Mouse (Mus musculus) gonadal fat pad, adult 2 months (tissue): Measurements from ENCODE around the gene Tet1. TPM values are rescaled to one million over a fixed set of nuclear protein-coding genes. Genes with fewer than 3 reads are reported as not detected.

Source experiments
- polyA plus RNA-seq: library from polyadenylated mRNA; depleted of rRNA; stranded (reverse); fragments of >200 nt; gene quantifications from 2 replicates; pipeline ENCODE4 v1.2.3, GENCODE M21; 2012; rRNA removed

Gene Tet1
- polyA plus RNA-seq, 1 experiment: 1.3 TPM

Other genes starting within 250 kb of the Tet1 start
- 1.3 and 1.4 TPM in 2 replicates for gene Stox1, start 182.9 kb downstream of the Tet1 start, polyA plus RNA-seq
- 62.2 and 72.1 TPM in 2 replicates for gene Ccar1, start 116.7 kb downstream of the Tet1 start, polyA plus RNA-seq
- 55.2 and 79.9 TPM in 2 replicates for gene Slc25a16, start 11.6 kb upstream of the Tet1 start, polyA plus RNA-seq
- gene Dna2, start 38.0 kb upstream of the Tet1 start, polyA plus RNA-seq: 2.6 and 2.7 TPM in 2 replicates
- 2.9 and 3.1 TPM in 2 replicates for gene Rufy2, start 71.2 kb upstream of the Tet1 start, polyA plus RNA-seq
- 12.4 and 16.2 TPM in 2 replicates for gene Hnrnph3, start 115.2 kb upstream of the Tet1 start, polyA plus RNA-seq
- gene Pbld2, start 115.3 kb upstream of the Tet1 start, polyA plus RNA-seq: 6.4 and 6.9 TPM in 2 replicates
- gene Pbld1, start 151.2 kb upstream of the Tet1 start, polyA plus RNA-seq: 0.93 and 1.6 TPM in 2 replicates
- gene Atoh7, start 190.7 kb upstream of the Tet1 start, polyA plus RNA-seq: 0.05 TPM in 1 of 2 replicates, not detected in the other